Mouse (Mus musculus) testis, adult 2 months (tissue): ENCODE data around the gene Lrfn3.

Experiments used
- CTCF ChIP-seq: fragments of 200-500 bp; IDR thresholded peaks from 2 replicates; pipeline ENCODE4 v1.5.1; 2012; ENCODE audit warnings: low read depth, mild to moderate bottlenecking, inconsistent platforms, low read length, moderate library complexity; ENCODE audit not compliant: control insufficient read depth, insufficient read depth, insufficient replicate concordance
- POLR2A ChIP-seq: fragments of 200-500 bp; IDR thresholded peaks from 2 replicates; pipeline ENCODE4 v1.6.1; 2012; ENCODE audit warnings: low read depth, mild to moderate bottlenecking, inconsistent platforms, low read length, moderate library complexity; ENCODE audit not compliant: control insufficient read depth

GRCm38 (mm10) chr7:30308076-30309005, 54.2 kb downstream of the Lrfn3 start, which contains the start of gene Alkbh6:
- TF ChIP-seq CTCF (no peak), POLR2A (peak; percentile 81)
